Mouse (Mus musculus) MEL (cell line): ENCODE data around the gene Gipc2. TPM values are rescaled to one million over a fixed set of nuclear protein-coding genes. Genes with fewer than 3 reads are reported as not detected.

ENCODE experiments used
- DNase-seq: peaks from one replicate; pipeline ENCODE4 v3.0.0; 2011; ENCODE audit warnings: low read depth, low spot score
- H3K27ac ChIP-seq: 2 replicates; pipeline ENCODE4 v1.5.1; 2012; ENCODE audit warnings: low read depth, mild to moderate bottlenecking, control low read depth, low read length, moderate library complexity; ENCODE audit not compliant: control insufficient read depth
- H3K27me3 ChIP-seq, 2 experiments: fragments of 150-350 bp in 1 of 2; sonication (generic) in 1 of 2; 2 replicates each; pipeline ENCODE4 v1.6.1; 2012; ENCODE audit warnings: low read length in 2 of 2, mild to moderate bottlenecking in 2 of 2, improper control_type of control experiment in 1 of 2, moderate library complexity in 1 of 2; ENCODE audit not compliant: insufficient read depth in 2 of 2, control insufficient read depth in 1 of 2
- H3K36me3 ChIP-seq, 2 experiments: 2 replicates each; pipeline ENCODE4 v1.6.1; 2012 to 2014; ENCODE audit warnings: low read length in 2 of 2, improper control_type of control experiment in 1 of 2, inconsistent platforms in 1 of 2, mild to moderate bottlenecking in 1 of 2; ENCODE audit not compliant: insufficient read depth in 2 of 2, control insufficient read depth in 1 of 2
- H3K4me1 ChIP-seq, 2 experiments: fragments of 150-350 bp in 1 of 2; sonication (generic) in 1 of 2; 2 replicates each; pipeline ENCODE4 v1.6.1; 2012; ENCODE audit warnings: low read length in 2 of 2, improper control_type of control experiment in 1 of 2, mild to moderate bottlenecking in 1 of 2; ENCODE audit not compliant: insufficient read depth in 2 of 2, control insufficient read depth in 1 of 2
- H3K4me3 ChIP-seq, 2 experiments: fragments of 150-350 bp in 1 of 2; sonication (generic) in 1 of 2; 2 replicates each; pipeline ENCODE4 v1.5.1; 2012; ENCODE audit warnings: low read depth in 2 of 2, low read length in 2 of 2, mild to moderate bottlenecking in 2 of 2, moderate library complexity in 2 of 2, control low read depth in 1 of 2, improper control_type of control experiment in 1 of 2; ENCODE audit not compliant: control insufficient read depth in 1 of 2, insufficient read depth in 1 of 2
- H3K79me2 ChIP-seq: 2 replicates; pipeline ENCODE4 v1.6.1; 2012; ENCODE audit warnings: mild to moderate bottlenecking, low read length, moderate library complexity; ENCODE audit not compliant: control insufficient read depth, poor library complexity, insufficient read depth
- H3K9ac ChIP-seq: 2 replicates; pipeline ENCODE4 v1.6.1; 2012; ENCODE audit warnings: low read depth, mild to moderate bottlenecking, control low read depth, low read length, moderate library complexity; ENCODE audit not compliant: control insufficient read depth, poor library complexity, severe bottlenecking
- H3K9me3 ChIP-seq: fragments of 150-350 bp; sonication (generic); replicated peaks from 2 replicates; pipeline ENCODE4 v1.6.1; 2012; ENCODE audit warnings: mild to moderate bottlenecking, low read length, improper control_type of control experiment, moderate library complexity; ENCODE audit not compliant: insufficient read depth
- BHLHE40 ChIP-seq: IDR thresholded peaks from 2 replicates; pipeline ENCODE4 v1.6.1; 2012; ENCODE audit warnings: low read depth, mild to moderate bottlenecking, inconsistent platforms, low read length, improper control_type of control experiment, borderline replicate concordance
- CHD1 ChIP-seq: IDR thresholded peaks from 2 replicates; pipeline ENCODE4 v1.6.1; 2012; ENCODE audit warnings: low read depth, mild to moderate bottlenecking, inconsistent platforms, low read length, improper control_type of control experiment
- CHD2 ChIP-seq: IDR thresholded peaks from 2 replicates; pipeline ENCODE4 v1.6.1; 2011; ENCODE audit warnings: low read length, improper control_type of control experiment
- CTCF ChIP-seq, 3 experiments: IDR thresholded peaks in 2 of 3; conservative IDR thresholded peaks in 1 of 3; 2 replicates each; pipeline ENCODE4 v1.5.1; 2011 to 2012; ENCODE audit warnings: low read length in 3 of 3, low read depth in 2 of 3, mild to moderate bottlenecking in 2 of 3, improper control_type of control experiment in 1 of 3, inconsistent platforms in 1 of 3, mixed read lengths in 1 of 3, moderate library complexity in 1 of 3; ENCODE audit not compliant: control insufficient read depth in 1 of 3, insufficient read depth in 1 of 3, poor library complexity in 1 of 3, severe bottlenecking in 1 of 3
- E2F4 ChIP-seq: IDR thresholded peaks from 2 replicates; pipeline ENCODE4 v1.6.1; 2011; ENCODE audit warnings: low read depth, low read length, improper control_type of control experiment, borderline replicate concordance
- ELF1 ChIP-seq: IDR thresholded peaks from 2 replicates; pipeline ENCODE4 v1.6.1; 2014; ENCODE audit warnings: low read depth, mild to moderate bottlenecking, inconsistent platforms, low read length, improper control_type of control experiment, moderate library complexity
- EP300 ChIP-seq, 2 experiments: IDR thresholded peaks; 2 replicates each; pipeline ENCODE4 v1.6.1; 2011; ENCODE audit warnings: improper control_type of control experiment in 2 of 2, low read length in 2 of 2, low read depth in 1 of 2, mild to moderate bottlenecking in 1 of 2
- ETS1 ChIP-seq: IDR thresholded peaks from 2 replicates; pipeline ENCODE4 v1.6.1; 2012; ENCODE audit warnings: low read depth, mild to moderate bottlenecking, inconsistent platforms, low read length, improper control_type of control experiment, moderate library complexity
- GABPA ChIP-seq: IDR thresholded peaks from 2 replicates; pipeline ENCODE4 v1.6.1; 2012; ENCODE audit warnings: low read depth, mild to moderate bottlenecking, inconsistent platforms, low read length, improper control_type of control experiment, moderate library complexity
- GATA1 ChIP-seq: IDR thresholded peaks from 2 replicates; pipeline ENCODE4 v1.6.1; 2011; ENCODE audit warnings: low read depth, low read length, improper control_type of control experiment
- HCFC1 ChIP-seq: IDR thresholded peaks from 2 replicates; pipeline ENCODE4 v1.6.1; 2012; ENCODE audit warnings: low read depth, mild to moderate bottlenecking, inconsistent platforms, low read length, improper control_type of control experiment, moderate library complexity
- JUND ChIP-seq: IDR thresholded peaks from 2 replicates; pipeline ENCODE4 v1.6.1; 2011; ENCODE audit warnings: low read depth, mild to moderate bottlenecking, improper control_type of control experiment, low read length
- KAT2A ChIP-seq: conservative IDR thresholded peaks from 2 replicates; pipeline ENCODE4 v1.6.1; 2012; ENCODE audit warnings: low read depth, low read length, improper control_type of control experiment, inconsistent platforms
- MAFK ChIP-seq: IDR thresholded peaks from 2 replicates; pipeline ENCODE4 v1.6.1; 2011; ENCODE audit warnings: low read depth, mild to moderate bottlenecking, low read length, improper control_type of control experiment, borderline replicate concordance
- MAX ChIP-seq: IDR thresholded peaks from 2 replicates; pipeline ENCODE4 v1.6.1; 2011; ENCODE audit warnings: low read length, improper control_type of control experiment
- MAZ ChIP-seq: IDR thresholded peaks from 2 replicates; pipeline ENCODE4 v1.6.1; 2012; ENCODE audit warnings: low read depth, mild to moderate bottlenecking, inconsistent platforms, low read length, improper control_type of control experiment
- MEF2A ChIP-seq: IDR thresholded peaks from 2 replicates; pipeline ENCODE4 v1.6.1; 2014; ENCODE audit warnings: low read depth, mild to moderate bottlenecking, inconsistent platforms, low read length, improper control_type of control experiment; ENCODE audit not compliant: poor library complexity, insufficient replicate concordance, severe bottlenecking; ENCODE audit errors: extremely low read depth
- MXI1 ChIP-seq: IDR thresholded peaks from 2 replicates; pipeline ENCODE4 v1.6.1; 2011; ENCODE audit warnings: mild to moderate bottlenecking, low read depth, low read length, improper control_type of control experiment
- MYB ChIP-seq: IDR thresholded peaks from 2 replicates; pipeline ENCODE4 v1.6.1; 2011; ENCODE audit warnings: mild to moderate bottlenecking, low read depth, low read length, improper control_type of control experiment
- MYC ChIP-seq: IDR thresholded peaks from 2 replicates; pipeline ENCODE4 v1.6.1; 2011; ENCODE audit warnings: low read depth, mild to moderate bottlenecking, low read length, improper control_type of control experiment, moderate library complexity
- NELFE ChIP-seq: IDR thresholded peaks from 2 replicates; pipeline ENCODE4 v1.6.1; 2011; ENCODE audit warnings: low read depth, low read length, improper control_type of control experiment
- NRF1 ChIP-seq: IDR thresholded peaks from 2 replicates; pipeline ENCODE4 v1.6.1; 2014; ENCODE audit warnings: low read depth, mild to moderate bottlenecking, inconsistent platforms, low read length, improper control_type of control experiment, moderate library complexity; ENCODE audit not compliant: poor library complexity, insufficient read depth, severe bottlenecking
- POLR2A ChIP-seq, 2 experiments: IDR thresholded peaks; 2 replicates each; pipeline ENCODE4 v1.6.1; 2011 to 2012; ENCODE audit warnings: low read length in 2 of 2, mild to moderate bottlenecking in 2 of 2, control low read depth in 1 of 2, improper control_type of control experiment in 1 of 2, low read depth in 1 of 2, moderate library complexity in 1 of 2; ENCODE audit not compliant: control insufficient read depth in 1 of 2, insufficient read depth in 1 of 2, poor library complexity in 1 of 2
- POLR2AphosphoS2 ChIP-seq: IDR thresholded peaks from 2 replicates; pipeline ENCODE4 v1.6.1; 2011; ENCODE audit warnings: low read length, improper control_type of control experiment
- POLR2AphosphoS5 ChIP-seq: IDR thresholded peaks from 2 replicates; pipeline ENCODE4 v1.6.1; 2012; ENCODE audit warnings: low read depth, borderline replicate concordance, mild to moderate bottlenecking, inconsistent platforms, low read length, moderate library complexity, mixed read lengths
- RAD21 ChIP-seq: IDR thresholded peaks from 2 replicates; pipeline ENCODE4 v1.6.1; 2011; ENCODE audit warnings: mild to moderate bottlenecking, low read depth, low read length, improper control_type of control experiment
- RCOR1 ChIP-seq: IDR thresholded peaks from 2 replicates; pipeline ENCODE4 v1.6.1; 2012; ENCODE audit warnings: low read depth, mild to moderate bottlenecking, inconsistent platforms, low read length, improper control_type of control experiment
- SIN3A ChIP-seq: IDR thresholded peaks from 2 replicates; pipeline ENCODE4 v1.6.1; 2012; ENCODE audit warnings: low read length, improper control_type of control experiment, inconsistent platforms
- SMC3 ChIP-seq: IDR thresholded peaks from 2 replicates; pipeline ENCODE4 v1.6.1; 2011; ENCODE audit warnings: low read depth, low read length, improper control_type of control experiment
- TAL1 ChIP-seq: IDR thresholded peaks from 2 replicates; pipeline ENCODE4 v1.6.1; 2012; ENCODE audit warnings: mild to moderate bottlenecking, inconsistent platforms, low read length, moderate library complexity, mixed read lengths
- TBP ChIP-seq: IDR thresholded peaks from 2 replicates; pipeline ENCODE4 v1.8.0; 2011; ENCODE audit warnings: low read depth, low read length, improper control_type of control experiment
- TCF12 ChIP-seq: IDR thresholded peaks from 2 replicates; pipeline ENCODE4 v1.6.1; 2014; ENCODE audit warnings: low read depth, mild to moderate bottlenecking, inconsistent platforms, low read length, improper control_type of control experiment, moderate library complexity
- UBTF ChIP-seq: IDR thresholded peaks from 2 replicates; pipeline ENCODE4 v1.6.1; 2012; ENCODE audit warnings: low read depth, mild to moderate bottlenecking, inconsistent platforms, low read length, improper control_type of control experiment, moderate library complexity, borderline replicate concordance; ENCODE audit not compliant: insufficient read depth
- USF1 ChIP-seq: IDR thresholded peaks from 2 replicates; pipeline ENCODE4 v1.6.1; 2014; ENCODE audit warnings: low read depth, mild to moderate bottlenecking, inconsistent platforms, low read length, improper control_type of control experiment, moderate library complexity
- USF2 ChIP-seq, 2 experiments: IDR thresholded peaks; 2 replicates each; pipeline ENCODE4 v1.6.1; 2011 to 2012; ENCODE audit warnings: improper control_type of control experiment in 2 of 2, low read length in 2 of 2, borderline replicate concordance in 1 of 2, inconsistent platforms in 1 of 2, low read depth in 1 of 2, mild to moderate bottlenecking in 1 of 2; ENCODE audit not compliant: insufficient read depth in 1 of 2
- ZKSCAN1 ChIP-seq: IDR thresholded peaks from 2 replicates; pipeline ENCODE4 v1.6.1; 2012; ENCODE audit warnings: low read depth, mild to moderate bottlenecking, inconsistent platforms, low read length, improper control_type of control experiment, moderate library complexity
- ZMIZ1 ChIP-seq: IDR thresholded peaks from 2 replicates; pipeline ENCODE4 v1.6.1; 2012; ENCODE audit warnings: low read depth, mild to moderate bottlenecking, inconsistent platforms, low read length, improper control_type of control experiment, moderate library complexity
- ZNF384 ChIP-seq: IDR thresholded peaks from 2 replicates; pipeline ENCODE4 v1.6.1; 2012; ENCODE audit warnings: low read depth, mild to moderate bottlenecking, inconsistent platforms, low read length, improper control_type of control experiment
- polyA plus RNA-seq, 2 experiments: library from polyadenylated mRNA; stranded (reverse) in 1 of 2; unstranded in 1 of 2; fragments of >175 nt in 1 of 2; fragments of >200 nt in 1 of 2; gene quantifications; 2 replicates each; pipeline versions ENCODE4 v1.2.1 to v1.2.4; 2012; ENCODE audit warnings: low replicate concordance in 2 of 2, low read depth in 1 of 2; ENCODE audit not compliant: insufficient read length in 2 of 2, insufficient read depth in 1 of 2, missing spikeins in 1 of 2
- total RNA-seq: library from RNA; depleted of rRNA; stranded (reverse); fragments of 300-350 nt; gene quantifications from 2 replicates; pipeline ENCODE4 v1.2.3, GENCODE M21; 2012

The Gipc2 gene
- total and polyA plus RNA-seq, 3 experiments: 0.27 to 0.78 TPM; not detected in 1

DNA sequence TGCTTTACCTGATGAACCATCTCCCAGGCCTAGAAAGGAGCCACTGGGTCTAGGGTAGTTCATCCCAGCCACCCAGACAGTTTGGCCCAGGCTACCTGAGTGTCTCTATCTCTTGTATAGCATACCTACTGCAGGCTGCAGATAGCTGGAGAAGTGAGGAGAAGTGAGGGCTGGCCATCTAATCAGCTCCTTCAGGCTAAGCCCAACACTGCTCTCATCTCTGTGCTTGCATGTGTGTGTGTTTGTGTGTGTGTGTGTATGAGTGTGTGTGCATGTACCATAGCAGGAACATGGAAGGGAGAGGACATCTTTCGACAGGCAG, 13.6 kb downstream of the Gipc2 start:
- no peaks in the 10 kb centered on the region for H3K27me3 ChIP-seq
- no peak overlapping the region for H3K27ac ChIP-seq
- DNase-seq: peak; percentile 82
- H3K9ac ChIP-seq: peak overlapping the region; percentile 54
- no peaks in the 10 kb centered on the region for H3K79me2 ChIP-seq
- H3K4me1 ChIP-seq: peaks cover 0 to 21% of the 10 kb centered on the region in 2 experiments; a peak in 2 of 4 replicates
- peaks cover 0 to 4% of the 10 kb centered on the region in 2 experiments; a peak in 2 of 4 replicates for H3K36me3 ChIP-seq
- H3K4me3 ChIP-seq: peak overlapping the region; percentile 75 to 93
- no peaks in the 10 kb centered on the region for H3K9me3 ChIP-seq
- TF ChIP-seq SIN3A (peak; percentile 39), GABPA (no peak), NELFE (no peak), ZNF384 (no peak), TAL1 (peak; percentile 90), MAFK (no peak), MYB (0 out of 2 replicates have a peak, but pooled peaks have one; percentile 33), ZKSCAN1 (no peak), TCF12 (peak; percentile 97), EP300 (IDR thresholded peaks at IDR 0.05; ENCODE audit: low read depth in 1 of 2, low read length in 2 of 2) (peak; percentile 92 to 93), CTCF (IDR thresholded peaks at IDR 0.05 in 2 of 3, conservative IDR thresholded peaks at IDR 0.05 in 1 of 3; ENCODE audit: control insufficient read depth in 1 of 3, insufficient read depth in 1 of 3, low read depth in 2 of 3, low read length in 3 of 3, poor library complexity in 1 of 3, severe bottlenecking in 1 of 3) (no peak), ELF1 (no peak), KAT2A (no peak), ETS1 (peak; percentile 71; the same call in 1 of the 2 replicates), NRF1 (peak; percentile 20; the same call in 1 of the 2 replicates), TBP (no peak), MAZ (peak; percentile 40; the same call in 1 of the 2 replicates), POLR2A (IDR thresholded peaks at IDR 0.05; ENCODE audit: control insufficient read depth in 1 of 2, insufficient read depth in 1 of 2, low read depth in 1 of 2, low read length in 2 of 2, poor library complexity in 1 of 2) (no peak), GATA1 (peak; percentile 94), USF2 (IDR thresholded peaks at IDR 0.05; ENCODE audit: borderline replicate concordance in 1 of 2, insufficient read depth in 1 of 2, low read depth in 1 of 2, low read length in 2 of 2) (no peak), POLR2AphosphoS5 (no peak), MXI1 (peak; percentile 42; the same call in 1 of the 2 replicates), SMC3 (no peak), MYC (no peak), CHD1 (no peak), HCFC1 (no peak), E2F4 (no peak), ZMIZ1 (no peak), RCOR1 (peak; percentile 65; the same call in 1 of the 2 replicates), MEF2A (no peak), MAX (no peak), RAD21 (no peak), POLR2AphosphoS2 (no peak), BHLHE40 (no peak), UBTF (no peak), JUND (no peak), CHD2 (no peak), USF1 (no peak)
